ENCODE assay signal across 26 mouse cellular contexts in the genomic region with DNA sequence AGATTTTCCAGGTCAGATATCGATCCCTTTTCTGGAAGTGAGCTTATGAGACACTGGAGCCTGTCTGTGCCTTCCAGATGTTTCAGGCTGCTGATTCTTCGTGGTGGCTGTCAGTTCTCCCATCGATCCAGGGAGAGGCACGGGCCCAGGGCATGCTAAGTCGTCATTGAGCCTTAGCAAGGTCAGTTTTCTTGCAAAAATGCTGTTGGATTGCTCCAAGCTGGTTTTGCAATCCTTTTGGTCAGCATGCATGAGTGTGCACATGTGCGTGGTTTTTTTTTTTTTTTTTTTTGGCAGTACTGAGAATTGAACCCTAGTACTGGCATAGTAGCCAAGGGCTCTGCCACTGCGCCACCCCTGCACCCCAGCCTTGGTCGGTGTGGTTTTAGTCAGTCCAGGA. TPM values are rescaled to one million over a fixed set of nuclear protein-coding genes. Genes with fewer than 3 reads are reported as not detected.
DNase-seq lines count a peak whose midpoint lies in the region; ATAC-seq and TF ChIP-seq lines count a peak whose summit lies in the region.
"Had no signal": no experiment of that assay in that cellular context is flagged by ENCODE, and none has a peak within 500 bp of the region (broad histone marks: within the 10 kb centered on the region; RNA-seq: fewer than 3 reads in every experiment).

No protein-coding gene starts in this region.

- peak; percentile 76 for DNase-seq in 416B (ENCODE audit: low read depth)
- DNase-seq in adrenal gland, postnatal 25 days = peak; percentile 44
- no peak for DNase-seq in frontal cortex, postnatal 14 days (ENCODE audit: low spot score in 2 of 2)
- DNase-seq in gastrocnemius, postnatal 10 days = no peak
- DNase-seq in lung, postnatal 0 days (ENCODE audit: low spot score) = no peak
- DNase-seq: cerebellum, adult 8-10 months; cerebellum, postnatal 25 days; gastrocnemius, postnatal 25 days; heart, adult 2 months; heart, postnatal 4 days; kidney, adult 8-10 months; lung, postnatal 4 days; midbrain, embryonic 14.5 days; spleen, adult 18-20 months; thymus, postnatal 14 days had no signal

- H3K27ac ChIP-seq in lung, postnatal 0 days (ENCODE audit: low read length) = no peak overlapping the region
- H3K27ac ChIP-seq: embryonic facial prominence, embryonic 12.5 days; heart, adult 2 months; limb, embryonic 12.5 days had no signal

- TF ChIP-seq EP300 in lung, postnatal 0 days (IDR thresholded peaks at IDR 0.05) = no peak

- WGBS in lung, postnatal 0 days = 69% methylated on average over 8 of the region's 8 CpGs

- ATAC-seq in megakaryocyte, adult 5-6 weeks (ENCODE audit: poor library complexity, severe bottlenecking) = peak; percentile 77
- ATAC-seq in lung, postnatal 0 days = no peak
- ATAC-seq: forebrain, embryonic 14.5 days; intestine, embryonic 16.5 days had no signal

- H3K9me3 ChIP-seq in E14TG2a.4 (ENCODE audit: low read length) = no peaks in the 10 kb centered on the region
- H3K9me3 ChIP-seq in lung, postnatal 0 days (ENCODE audit: low read length) = no peaks in the 10 kb centered on the region
- H3K9me3 ChIP-seq: embryonic facial prominence, embryonic 12.5 days; heart, embryonic 12.5 days; hindbrain, embryonic 13.5 days; limb, embryonic 12.5 days; neural tube, embryonic 15.5 days had no signal

- H3K4me3 ChIP-seq in E14TG2a.4 (replicated peaks; ENCODE audit: low read length) = peak overlapping the region; percentile 69
- no peak overlapping the region for H3K4me3 ChIP-seq in lung, postnatal 0 days (ENCODE audit: low read depth, low read length)
- H3K4me3 ChIP-seq: embryonic facial prominence, embryonic 12.5 days; heart, adult 2 months; heart, embryonic 12.5 days; hindbrain, embryonic 13.5 days; limb, embryonic 12.5 days; neural tube, embryonic 15.5 days had no signal

- no peak overlapping the region for H3K4me2 ChIP-seq in lung, postnatal 0 days (replicated peaks; ENCODE audit: low read depth, low read length)
- H3K4me2 ChIP-seq: embryonic facial prominence, embryonic 12.5 days; heart, embryonic 12.5 days; limb, embryonic 12.5 days; liver, embryonic 11.5 days had no signal

- peaks cover 49% of the 10 kb centered on the region for H3K4me1 ChIP-seq in E14TG2a.4 (replicated peaks; ENCODE audit: low read depth, low read length)
- H3K4me1 ChIP-seq in lung, postnatal 0 days (ENCODE audit: insufficient read depth, low read depth, low read length) = no peaks in the 10 kb centered on the region
- H3K4me1 ChIP-seq: heart, embryonic 12.5 days had no signal

- TF ChIP-seq CTCF in E14TG2a.4 (conservative IDR thresholded peaks at IDR 0.05; ENCODE audit: low read length) = no peak
- TF ChIP-seq CTCF in lung, postnatal 0 days (IDR thresholded peaks at IDR 0.05) = no peak

- H3K27me3 ChIP-seq in E14TG2a.4 (ENCODE audit: insufficient read depth, low read length) = no peaks in the 10 kb centered on the region
- no peaks in the 10 kb centered on the region for H3K27me3 ChIP-seq in lung, postnatal 0 days (replicated peaks; ENCODE audit: insufficient read depth, low read length)
- H3K27me3 ChIP-seq: CH12.LX; embryonic facial prominence, embryonic 12.5 days; heart, embryonic 12.5 days; hindbrain, embryonic 13.5 days; limb, embryonic 12.5 days; neural tube, embryonic 15.5 days had no signal

- H3K36me3 ChIP-seq in E14TG2a.4 (ENCODE audit: insufficient read depth, low read length) = peaks cover 44% of the 10 kb centered on the region
- no peaks in the 10 kb centered on the region for H3K36me3 ChIP-seq in lung, postnatal 0 days (ENCODE audit: insufficient read depth, low read length)
- H3K36me3 ChIP-seq: neural tube, embryonic 15.5 days had no signal

- no peak overlapping the region for H3K9ac ChIP-seq in lung, postnatal 0 days (replicated peaks; ENCODE audit: low read depth)
- H3K9ac ChIP-seq: embryonic facial prominence, embryonic 12.5 days; heart, embryonic 12.5 days; hindbrain, embryonic 13.5 days; limb, embryonic 12.5 days; neural tube, embryonic 15.5 days had no signal

RNA-seq across cellular contexts. Expression of a gene that starts 21.2 kb away (rescaled TPM):
- 84.9 and 101 TPM in 2 replicates for total RNA-seq in adrenal gland, postnatal 25 days (2021)
- 56.7 and 62.7 TPM in 2 replicates for total RNA-seq in megakaryocyte, adult 5-6 weeks (2015)
- total RNA-seq in megakaryocyte, adult 5-6 weeks (2017) = 27.1 and 29.2 TPM in 2 replicates
- 10 to 100 TPM; 17.7 to 23.6 TPM for total RNA-seq in gastrocnemius, postnatal 10 days (2021)
- polyA plus RNA-seq in lung, postnatal 0 days (2015; fragmentation: Nextera tagmentation; extraction: Ambion mirVana) = 75.1 and 80.6 TPM in 2 replicates

Comparison
In these comparisons a context has a peak if more than half of its experiments do, and no peak if none do; other contexts are left out.
1. DNase-seq: peak in 416B (single experiment) and adrenal gland, postnatal 25 days (single experiment); none in frontal cortex, postnatal 14 days (0 of 2), gastrocnemius, postnatal 10 days (single experiment) and lung, postnatal 0 days (single experiment).